Mouse (Mus musculus): ENCODE data around the gene Ndufc2.

DNA sequence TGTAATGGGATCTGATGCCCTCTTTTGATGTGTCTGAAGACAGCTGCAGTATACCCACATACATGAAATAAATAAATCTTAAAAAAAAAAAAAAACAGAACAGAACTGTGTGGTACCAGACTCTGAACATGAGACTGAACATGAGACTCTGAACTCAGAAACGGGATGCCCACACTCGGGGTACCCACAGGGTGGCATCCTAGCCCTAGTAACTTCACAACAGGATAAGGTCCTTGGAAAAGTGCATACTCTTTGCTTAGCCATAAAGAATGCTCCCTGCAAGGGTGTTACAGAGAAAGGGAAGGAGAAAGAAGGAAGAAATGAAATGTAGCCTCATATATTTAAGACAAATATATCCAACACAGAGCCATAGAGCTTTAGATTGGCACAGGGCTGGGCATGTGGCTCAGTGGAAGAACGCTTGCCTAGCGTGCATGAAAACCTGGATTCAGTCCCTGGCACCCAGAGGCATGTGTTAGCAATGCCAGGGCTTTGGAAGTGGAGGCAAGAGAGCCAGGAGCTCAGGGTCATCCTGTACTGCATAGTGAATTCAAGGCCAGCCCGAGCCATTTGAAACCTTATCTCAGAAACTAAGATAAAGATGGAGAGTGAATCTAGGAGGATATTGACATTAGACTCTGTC is 28.1 kb downstream of the Ndufc2 start:
- no peak for TF ChIP-seq HCFC1 (IDR thresholded peaks at IDR 0.05; ENCODE audit: borderline replicate concordance, insufficient read depth, low read length)
- TF ChIP-seq CHD2 (IDR thresholded peaks at IDR 0.05; ENCODE audit: low read depth, low read length), result no peak
- no peak for TF ChIP-seq MAFK (IDR thresholded peaks at IDR 0.05; ENCODE audit: insufficient read depth, low read depth, low read length)
- no peak for TF ChIP-seq ZC3H11A (IDR thresholded peaks at IDR 0.05; ENCODE audit: borderline replicate concordance, low read depth, low read length)
